Mouse (Mus musculus): Measurements from ENCODE around the gene Rnf115. TPM values are rescaled to one million over a fixed set of nuclear protein-coding genes. Genes with fewer than 3 reads are reported as not detected.

The Rnf115 gene
- polyA plus RNA-seq, 1 experiment, result 57.0 TPM

GRCm38 (mm10) chr3:96814342-96814741 lies 86.9 kb downstream of the Rnf115 start:
- Histone ChIP-seq H3K4me1 (ENCODE audit: control insufficient read depth, insufficient read depth, low read length) (no peaks in the 10 kb centered on the region), H3K4me3 (replicated peaks; ENCODE audit: insufficient read depth, low read depth, low read length) (no peak overlapping the region), H3K27ac (ENCODE audit: insufficient read depth, low read length) (no peak overlapping the region), H3K27me3 (ENCODE audit: control insufficient read depth, insufficient read depth, low read length) (no peaks in the 10 kb centered on the region)
- DNase-seq, result no peak
- 69% methylated on average over 6 of the region's 6 CpGs for WGBS
- TF ChIP-seq CTCF (IDR thresholded peaks at IDR 0.05; ENCODE audit: borderline replicate concordance, insufficient read depth, low read depth, low read length) (no peak), POLR2A (IDR thresholded peaks at IDR 0.05; ENCODE audit: borderline replicate concordance, insufficient read depth, low read length) (no peak)

DNA sequence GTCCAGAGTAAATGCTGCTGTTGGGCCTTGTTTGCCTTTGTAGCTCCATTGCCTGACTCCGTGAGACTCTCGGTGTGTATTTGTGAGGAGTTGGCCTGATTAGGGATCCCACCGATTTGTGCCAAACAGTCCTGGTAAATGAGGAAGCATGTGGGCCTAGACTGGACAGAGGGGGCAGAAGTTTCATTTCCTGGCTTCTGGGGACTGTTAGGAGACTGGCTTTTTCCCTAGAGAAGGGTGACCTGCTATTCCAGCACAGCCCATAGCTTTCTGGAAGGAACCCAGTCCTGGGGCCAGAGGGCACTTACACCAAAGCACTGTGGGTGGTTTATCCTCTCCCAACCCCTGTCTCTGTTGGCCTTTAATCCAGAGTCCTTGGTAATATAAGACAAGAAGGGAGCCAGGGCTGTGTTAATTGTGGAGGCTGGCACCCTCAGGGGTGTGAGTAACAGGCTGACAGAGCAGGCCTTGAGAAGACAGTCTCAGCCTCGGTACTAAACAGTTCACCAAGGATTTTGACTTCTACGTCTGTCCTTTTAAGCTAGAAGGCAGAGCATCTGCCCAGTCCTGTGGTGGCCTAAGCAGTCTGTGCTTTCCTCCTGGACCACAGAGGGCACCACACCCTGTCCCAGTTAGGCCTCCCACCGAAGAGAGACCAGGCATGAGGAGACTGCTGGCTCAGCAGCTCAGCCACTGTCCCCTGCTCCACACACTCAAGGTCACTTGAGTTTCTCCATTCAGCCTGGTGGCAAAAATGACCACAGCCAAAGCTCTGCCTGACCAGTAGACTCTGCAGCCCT lies 92.9 kb downstream of the Rnf115 start:
- no peak for TF ChIP-seq CTCF (IDR thresholded peaks at IDR 0.05; ENCODE audit: borderline replicate concordance, insufficient read depth, low read depth, low read length)
- no peak for TF ChIP-seq POLR2A (IDR thresholded peaks at IDR 0.05; ENCODE audit: borderline replicate concordance, insufficient read depth, low read length)
- Histone ChIP-seq H3K4me1 (ENCODE audit: control insufficient read depth, insufficient read depth, low read length) (no peaks in the 10 kb centered on the region), H3K27me3 (ENCODE audit: control insufficient read depth, insufficient read depth, low read length) (no peaks in the 10 kb centered on the region), H3K4me3 (replicated peaks; ENCODE audit: insufficient read depth, low read depth, low read length) (no peak overlapping the region), H3K27ac (ENCODE audit: insufficient read depth, low read length) (no peak overlapping the region)
- DNase-seq, result no peak
- WGBS, result 75% methylated on average over 6 of the region's 6 CpGs

DNA sequence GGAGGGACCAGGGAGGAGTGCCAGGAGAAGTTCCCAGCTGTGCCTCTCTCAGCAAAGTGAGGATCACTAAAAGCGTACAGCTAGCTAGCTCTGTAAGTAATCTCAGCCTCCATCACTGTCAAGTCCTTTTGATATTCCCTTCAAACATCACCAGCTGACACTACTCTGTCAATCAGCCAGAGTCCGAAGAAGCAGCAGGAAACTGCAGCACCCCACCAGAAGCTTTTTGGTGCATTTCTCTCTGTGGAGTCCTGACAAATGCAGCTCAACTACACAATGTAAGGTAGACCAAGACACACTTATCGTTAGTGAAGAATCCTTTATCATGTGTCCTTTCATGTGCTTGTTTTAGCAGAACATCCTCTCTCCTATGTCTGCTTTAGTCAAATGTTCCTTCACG lies 94.1 kb downstream of the Rnf115 start:
- no peaks in the 10 kb centered on the region for H3K27me3 ChIP-seq (ENCODE audit: control insufficient read depth, insufficient read depth, low read length)
- H3K4me3 ChIP-seq (replicated peaks; ENCODE audit: insufficient read depth, low read depth, low read length), result no peak overlapping the region
- H3K4me1 ChIP-seq (ENCODE audit: control insufficient read depth, insufficient read depth, low read length), result no peaks in the 10 kb centered on the region
- WGBS, result 82% methylated on average over 4 of the region's 4 CpGs
- TF ChIP-seq POLR2A (IDR thresholded peaks at IDR 0.05; ENCODE audit: borderline replicate concordance, insufficient read depth, low read length) (no peak), CTCF (IDR thresholded peaks at IDR 0.05; ENCODE audit: borderline replicate concordance, insufficient read depth, low read depth, low read length) (no peak)
- no peak for DNase-seq
- no peak overlapping the region for H3K27ac ChIP-seq (ENCODE audit: insufficient read depth, low read length)

DNA sequence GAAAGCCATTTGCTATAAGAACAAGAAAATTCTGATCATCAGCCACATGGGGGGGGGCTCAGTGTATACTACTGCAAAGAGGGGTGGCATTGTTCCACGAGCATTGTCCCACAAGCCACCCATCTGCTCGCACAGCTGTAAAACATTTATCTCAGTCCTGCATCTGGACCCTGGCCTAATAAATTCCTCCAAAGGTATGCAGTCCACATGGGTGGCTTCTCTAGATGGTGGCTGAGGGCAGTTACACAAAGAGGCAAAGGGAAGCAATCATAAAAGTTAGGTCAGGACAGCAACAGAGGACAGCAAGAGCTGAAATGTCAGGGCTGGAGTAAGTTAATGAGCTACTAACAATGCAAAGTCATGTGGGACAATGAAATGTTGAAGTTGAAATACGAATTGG lies 96.2 kb downstream of the Rnf115 start:
- H3K4me1 ChIP-seq (ENCODE audit: control insufficient read depth, insufficient read depth, low read length), result no peaks in the 10 kb centered on the region
- no peak for DNase-seq
- no peak overlapping the region for H3K4me3 ChIP-seq (replicated peaks; ENCODE audit: insufficient read depth, low read depth, low read length)
- no peak overlapping the region for H3K27ac ChIP-seq (ENCODE audit: insufficient read depth, low read length)
- 60% methylated on average over 3 of the region's 3 CpGs for WGBS
- TF ChIP-seq CTCF (IDR thresholded peaks at IDR 0.05; ENCODE audit: borderline replicate concordance, insufficient read depth, low read depth, low read length) (no peak), POLR2A (IDR thresholded peaks at IDR 0.05; ENCODE audit: borderline replicate concordance, insufficient read depth, low read length) (no peak)
- H3K27me3 ChIP-seq (ENCODE audit: control insufficient read depth, insufficient read depth, low read length), result no peaks in the 10 kb centered on the region

- no peaks in the 10 kb centered on the region for H3K27me3 ChIP-seq (ENCODE audit: control insufficient read depth, insufficient read depth, low read length)
- no peak for TF ChIP-seq CTCF (IDR thresholded peaks at IDR 0.05; ENCODE audit: borderline replicate concordance, insufficient read depth, low read depth, low read length)
- no peak for TF ChIP-seq POLR2A (IDR thresholded peaks at IDR 0.05; ENCODE audit: borderline replicate concordance, insufficient read depth, low read length)
- DNase-seq, result no peak
- no peaks in the 10 kb centered on the region for H3K4me1 ChIP-seq (ENCODE audit: control insufficient read depth, insufficient read depth, low read length)
- no peak overlapping the region for H3K4me3 ChIP-seq (replicated peaks; ENCODE audit: insufficient read depth, low read depth, low read length)
- 47% methylated on average over 12 of the region's 12 CpGs for WGBS
- H3K27ac ChIP-seq (ENCODE audit: insufficient read depth, low read length), result no peak overlapping the region
Measured at GRCm38 (mm10) chr3:96824614-96825013, 97.2 kb downstream of the Rnf115 start.

DNA sequence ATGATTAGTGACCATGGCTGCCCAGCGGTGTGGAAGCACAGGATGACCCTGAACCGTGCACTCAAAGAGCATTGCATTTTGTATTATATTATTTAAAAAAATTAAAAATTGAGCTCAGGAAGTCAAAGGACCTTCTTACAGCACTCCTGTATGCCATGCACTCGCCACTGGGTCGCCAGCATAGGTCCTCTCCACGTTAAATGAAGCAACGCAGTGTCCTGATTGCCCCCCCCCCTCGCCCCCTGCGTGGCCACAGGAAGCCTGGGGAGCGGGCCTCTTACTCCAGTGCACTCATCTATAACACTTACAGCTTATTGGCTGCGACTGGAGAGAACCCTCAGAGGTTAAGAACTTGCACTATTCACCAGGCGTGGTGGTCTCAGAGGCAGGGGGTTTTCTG lies 97.8 kb downstream of the Rnf115 start:
- no peak overlapping the region for H3K27ac ChIP-seq (ENCODE audit: insufficient read depth, low read length)
- WGBS, result 36% methylated on average over 11 of the region's 11 CpGs
- no peak overlapping the region for H3K4me3 ChIP-seq (replicated peaks; ENCODE audit: insufficient read depth, low read depth, low read length)
- TF ChIP-seq CTCF (IDR thresholded peaks at IDR 0.05; ENCODE audit: borderline replicate concordance, insufficient read depth, low read depth, low read length), result no peak
- no peak for TF ChIP-seq POLR2A (IDR thresholded peaks at IDR 0.05; ENCODE audit: borderline replicate concordance, insufficient read depth, low read length)
- no peaks in the 10 kb centered on the region for H3K4me1 ChIP-seq (ENCODE audit: control insufficient read depth, insufficient read depth, low read length)
- DNase-seq, result no peak
- no peaks in the 10 kb centered on the region for H3K27me3 ChIP-seq (ENCODE audit: control insufficient read depth, insufficient read depth, low read length)

GRCm38 (mm10) chr3:96828308-96828864 lies 100.9 kb downstream of the Rnf115 start:
- TF ChIP-seq CTCF (IDR thresholded peaks at IDR 0.05; ENCODE audit: borderline replicate concordance, insufficient read depth, low read depth, low read length) (no peak), POLR2A (IDR thresholded peaks at IDR 0.05; ENCODE audit: borderline replicate concordance, insufficient read depth, low read length) (no peak)
- Histone ChIP-seq H3K4me3 (replicated peaks; ENCODE audit: insufficient read depth, low read depth, low read length) (no peak overlapping the region), H3K4me1 (ENCODE audit: control insufficient read depth, insufficient read depth, low read length) (no peaks in the 10 kb centered on the region), H3K27me3 (ENCODE audit: control insufficient read depth, insufficient read depth, low read length) (no peaks in the 10 kb centered on the region), H3K27ac (ENCODE audit: insufficient read depth, low read length) (no peak overlapping the region)
- DNase-seq, result no peak
- WGBS, result 40% methylated on average over 15 of the region's 15 CpGs

GRCm38 (mm10) chr3:96828984-96829383 lies 101.5 kb downstream of the Rnf115 start, which contains the start of the genes Pdzk1 and Cd160:
Gene Pdzk1 (plus strand): TSS chr3:96829284.
Gene Cd160 (minus strand): TSS chr3:96829351.
- Histone ChIP-seq H3K4me1 (ENCODE audit: control insufficient read depth, insufficient read depth, low read length) (no peaks in the 10 kb centered on the region), H3K4me3 (replicated peaks; ENCODE audit: insufficient read depth, low read depth, low read length) (no peak within 1 kb of the TSS), H3K27me3 (ENCODE audit: control insufficient read depth, insufficient read depth, low read length) (no peaks in the 10 kb centered on the region), H3K27ac (ENCODE audit: insufficient read depth, low read length) (no peak within 1 kb of the TSS)
- TF ChIP-seq CTCF (IDR thresholded peaks at IDR 0.05; ENCODE audit: borderline replicate concordance, insufficient read depth, low read depth, low read length) (no peak), POLR2A (IDR thresholded peaks at IDR 0.05; ENCODE audit: borderline replicate concordance, insufficient read depth, low read length) (no peak)
- WGBS, result 95% methylated on average over 1 of the region's 1 CpGs
- DNase-seq, result no peak
